Mouse (Mus musculus): ENCODE data around the gene Gm20716.

GRCm38 (mm10) chr2:168245571-168245970, 15.4 kb upstream of the Gm20716 start:
- no peak for TF ChIP-seq CTCF (IDR thresholded peaks at IDR 0.05; ENCODE audit: control insufficient read depth, insufficient read depth, insufficient replicate concordance, low read depth, low read length)
- no peak for TF ChIP-seq POLR2A (IDR thresholded peaks at IDR 0.05; ENCODE audit: control insufficient read depth, low read depth, low read length)

Measured in testis, adult 2 months (tissue).